Mouse (Mus musculus): Measurements from ENCODE around the gene Flt4.
"Not testable (repeated sequence)": the region's sequence is repeated elsewhere in the genome, so short reads cannot be mapped to it uniquely, and the experiment has no call there.

GRCm38 (mm10) chr11:49608306-49608705 lies 757 bp upstream of the Flt4 start:
- TF ChIP-seq CHD2 (IDR thresholded peaks at IDR 0.05; ENCODE audit: low read depth, low read length); HCFC1 (IDR thresholded peaks at IDR 0.05; ENCODE audit: borderline replicate concordance, insufficient read depth, low read length): not testable (repeated sequence)
